Mouse (Mus musculus): ENCODE data around the gene Miga2. TPM values are rescaled to one million over a fixed set of nuclear protein-coding genes. Genes with fewer than 3 reads are reported as not detected.
"Not testable (repeated sequence)": the region's sequence is repeated elsewhere in the genome, so short reads cannot be mapped to it uniquely, and the experiment has no call there.

The Miga2 gene
- polyA plus RNA-seq, 1 experiment from 2014 or later: 13.8 TPM

DNA sequence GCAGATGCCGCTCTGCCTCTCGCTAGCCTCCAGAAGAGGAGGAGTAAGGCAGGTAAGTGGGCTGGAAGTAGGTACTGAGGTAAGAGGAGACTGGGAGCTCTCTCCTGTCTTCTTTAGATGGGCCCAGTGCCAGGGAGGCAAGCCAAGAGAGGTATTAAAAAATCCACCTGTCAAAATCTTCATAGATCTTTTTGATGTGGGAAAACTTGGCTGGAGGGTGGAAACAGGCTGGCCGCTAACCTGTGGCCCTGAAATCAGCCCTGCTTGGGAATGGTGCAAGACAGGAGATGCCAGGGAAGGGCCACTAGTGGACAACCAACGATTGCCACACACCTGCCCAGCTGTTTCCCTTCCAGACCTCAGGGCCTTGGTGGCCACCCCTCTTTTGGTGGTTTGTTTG, 50.1 kb downstream of the Miga2 start:
- peak overlapping the region; percentile 86 for H3K4me2 ChIP-seq (replicated peaks; ENCODE audit: low read depth, low read length)
- no peak for ATAC-seq
- peaks cover 8% of the 10 kb centered on the region; the same call in 1 of the 2 replicates for H3K36me3 ChIP-seq (ENCODE audit: insufficient read depth, low read length)
- 77% methylated on average over 4 of the region's 4 CpGs for WGBS
- no peaks in the 10 kb centered on the region for H3K9me3 ChIP-seq (ENCODE audit: low read length)
- H3K27me3 ChIP-seq (replicated peaks; ENCODE audit: insufficient read depth, low read length): no peaks in the 10 kb centered on the region
- TF ChIP-seq EP300 (IDR thresholded peaks at IDR 0.05) (no peak), CTCF (IDR thresholded peaks at IDR 0.05) (no peak)
- no peak overlapping the region for H3K9ac ChIP-seq (replicated peaks; ENCODE audit: low read depth)
- H3K4me3 ChIP-seq (ENCODE audit: low read depth, low read length): peak overlapping the region; percentile 67; the same call in 1 of the 2 replicates
- H3K27ac ChIP-seq (ENCODE audit: low read length): no peak overlapping the region
- peaks cover 14% of the 10 kb centered on the region; the same call in 1 of the 2 replicates for H3K4me1 ChIP-seq (ENCODE audit: insufficient read depth, low read depth, low read length)
- DNase-seq (ENCODE audit: low spot score): peak; percentile 44

DNA sequence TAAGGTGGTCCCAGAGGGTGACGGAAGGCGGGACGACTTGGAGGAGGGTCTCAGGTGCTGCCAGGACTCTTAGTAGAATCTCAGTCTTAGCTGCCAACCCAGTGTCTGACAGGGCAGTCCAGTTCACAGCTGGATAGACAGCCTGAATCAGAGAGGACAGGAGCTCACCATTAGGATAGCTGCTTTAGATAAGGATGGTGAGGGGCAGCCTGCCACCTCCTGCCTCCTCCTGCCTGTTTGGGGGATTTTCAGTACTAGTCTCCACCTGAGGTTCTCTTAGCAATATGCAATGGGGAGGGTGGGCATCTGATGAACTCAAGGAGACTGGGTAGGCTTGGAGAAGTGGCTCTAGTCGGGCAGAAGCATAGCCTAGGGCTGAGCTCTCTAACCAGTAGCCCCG, 50.6 kb downstream of the Miga2 start:
- Histone ChIP-seq H3K9ac (replicated peaks; ENCODE audit: low read depth) (peak overlapping the region; percentile 77), H3K9me3 (ENCODE audit: low read length) (no peaks in the 10 kb centered on the region), H3K4me3 (ENCODE audit: low read depth, low read length) (peak overlapping the region; percentile 67), H3K27me3 (replicated peaks; ENCODE audit: insufficient read depth, low read length) (no peaks in the 10 kb centered on the region), H3K4me2 (replicated peaks; ENCODE audit: low read depth, low read length) (peak overlapping the region; percentile 86), H3K27ac (ENCODE audit: low read length) (peak overlapping the region; percentile 72; the same call in 1 of the 2 replicates), H3K36me3 (ENCODE audit: insufficient read depth, low read length) (peaks cover 8% of the 10 kb centered on the region; the same call in 1 of the 2 replicates), H3K4me1 (ENCODE audit: insufficient read depth, low read depth, low read length) (peaks cover 14% of the 10 kb centered on the region; the same call in 1 of the 2 replicates)
- DNase-seq (ENCODE audit: low spot score) (no peak), ATAC-seq (no peak)
- WGBS: 51% methylated on average over 5 of the region's 5 CpGs
- TF ChIP-seq CTCF (IDR thresholded peaks at IDR 0.05) (no peak), EP300 (IDR thresholded peaks at IDR 0.05) (no peak)

DNA sequence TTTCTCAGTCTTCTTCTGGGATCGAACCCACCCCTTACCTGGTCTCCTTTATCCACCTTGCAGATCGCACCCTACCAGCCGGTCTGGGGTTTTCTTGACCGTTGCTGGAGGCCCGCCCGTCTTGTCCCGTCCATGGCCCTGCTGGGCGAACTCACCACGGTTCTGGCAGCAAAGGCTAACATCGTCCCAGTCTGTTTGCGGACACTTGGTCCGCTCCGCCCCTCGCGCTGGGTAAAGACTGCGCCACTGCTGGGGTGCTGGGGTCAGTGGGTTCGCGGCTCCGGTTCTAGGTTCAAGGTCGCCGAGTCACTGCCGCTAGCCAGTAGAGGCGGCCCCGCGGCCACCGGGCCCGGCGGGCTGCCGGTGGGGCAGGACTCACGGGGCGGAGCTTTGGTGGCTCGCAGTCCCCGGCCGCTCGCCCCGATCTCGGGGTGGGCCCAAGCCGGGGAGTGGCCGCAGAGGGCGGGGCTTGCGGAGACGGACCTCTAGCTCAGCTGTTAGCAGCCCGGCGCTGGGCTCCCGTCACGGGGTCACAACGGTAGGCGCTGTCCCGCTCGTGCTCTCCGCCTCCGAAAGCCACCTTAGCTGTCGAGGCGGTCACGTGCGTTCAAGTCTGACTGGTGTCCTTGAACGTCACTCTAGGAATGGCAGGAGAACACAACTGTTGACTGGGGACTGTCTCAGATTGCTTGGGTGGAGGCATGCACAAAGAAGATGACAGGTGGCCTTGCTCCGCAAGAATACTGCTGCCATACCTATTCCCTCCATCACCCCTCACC, 51.3 kb downstream of the Miga2 start, which contains the start of gene Crat:
Gene Crat (minus strand): TSS at position 657 of the 779 bp plus-strand sequence.
- H3K4me2 ChIP-seq (replicated peaks; ENCODE audit: low read depth, low read length): peak within 1 kb of the TSS; percentile 86
- H3K9ac ChIP-seq (replicated peaks; ENCODE audit: low read depth): peak within 1 kb of the TSS; percentile 77
- WGBS: 3% methylated on average over 56 of the region's 58 CpGs
- ATAC-seq (peak; percentile 95), DNase-seq (ENCODE audit: low spot score) (peak; percentile 96)
- TF ChIP-seq CTCF (IDR thresholded peaks at IDR 0.05) (no peak; the same call in 1 of the 2 replicates), EP300 (IDR thresholded peaks at IDR 0.05) (no peak)
- no peaks in the 10 kb centered on the region for H3K27me3 ChIP-seq (replicated peaks; ENCODE audit: insufficient read depth, low read length)
- no peaks in the 10 kb centered on the region for H3K9me3 ChIP-seq (ENCODE audit: low read length)
- H3K36me3 ChIP-seq (ENCODE audit: insufficient read depth, low read length): peaks cover 8% of the 10 kb centered on the region; the same call in 1 of the 2 replicates
- H3K27ac ChIP-seq (ENCODE audit: low read length): peak within 1 kb of the TSS; percentile 72
- H3K4me3 ChIP-seq (ENCODE audit: low read depth, low read length): peak within 1 kb of the TSS; percentile 67
- peaks cover 14% of the 10 kb centered on the region; the same call in 1 of the 2 replicates for H3K4me1 ChIP-seq (ENCODE audit: insufficient read depth, low read depth, low read length)

DNA sequence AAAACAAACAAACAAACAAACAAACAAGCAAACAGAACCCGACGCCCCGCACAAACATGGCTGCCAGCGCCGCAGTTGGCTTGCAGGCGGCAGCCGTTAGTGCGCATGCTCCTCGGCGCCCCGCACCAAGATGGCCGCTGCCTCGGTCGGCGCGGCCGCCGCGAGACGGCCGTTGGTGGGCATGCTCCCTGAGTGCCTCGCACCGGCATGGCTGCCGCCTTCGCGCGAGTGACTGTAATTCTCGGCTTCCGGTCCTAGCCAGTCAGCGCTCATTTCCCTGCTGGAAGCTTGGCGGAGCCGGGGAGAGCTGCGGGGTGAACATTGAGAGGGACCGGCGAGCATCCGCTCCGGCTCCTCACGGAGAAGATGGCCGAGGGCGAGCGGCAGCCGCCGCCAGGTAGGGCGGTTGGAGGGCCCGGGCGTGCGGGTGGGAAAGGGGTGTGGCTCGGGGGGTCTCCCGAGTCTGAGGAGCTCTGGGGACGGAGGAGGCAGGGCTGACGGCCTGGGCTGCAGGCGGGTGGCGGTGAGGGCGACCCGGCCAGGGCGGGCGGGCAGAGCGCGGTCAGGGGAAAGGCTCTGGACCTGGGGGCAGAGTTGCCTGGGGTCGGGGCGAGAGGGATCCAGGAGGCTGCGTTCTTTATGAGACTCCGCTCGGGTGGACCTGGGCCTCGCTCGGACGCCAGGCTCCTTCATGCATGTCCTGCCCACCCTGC, 52.1 kb downstream of the Miga2 start, which contains the start of gene Ptpa:
Gene Ptpa (plus strand): TSS at position 104 of the 713 bp plus-strand sequence.
- peak within 1 kb of the TSS; percentile 72 for H3K27ac ChIP-seq (ENCODE audit: low read length)
- H3K27me3 ChIP-seq (replicated peaks; ENCODE audit: insufficient read depth, low read length): no peaks in the 10 kb centered on the region
- peak; percentile 92 for ATAC-seq
- peak; percentile 95 for DNase-seq (ENCODE audit: low spot score)
- no peaks in the 10 kb centered on the region for H3K9me3 ChIP-seq (ENCODE audit: low read length)
- TF ChIP-seq CTCF (IDR thresholded peaks at IDR 0.05) (no peak), EP300 (IDR thresholded peaks at IDR 0.05) (no peak)
- H3K9ac ChIP-seq (replicated peaks; ENCODE audit: low read depth): peak within 1 kb of the TSS; percentile 77
- H3K36me3 ChIP-seq (ENCODE audit: insufficient read depth, low read length): peaks cover 2% of the 10 kb centered on the region; the same call in 1 of the 2 replicates
- 0% methylated on average over 60 of the region's 67 CpGs for WGBS
- H3K4me2 ChIP-seq (replicated peaks; ENCODE audit: low read depth, low read length): peak within 1 kb of the TSS; percentile 86
- H3K4me3 ChIP-seq (ENCODE audit: low read depth, low read length): peak within 1 kb of the TSS; percentile 67
- H3K4me1 ChIP-seq (ENCODE audit: insufficient read depth, low read depth, low read length): peaks cover 14% of the 10 kb centered on the region; the same call in 1 of the 2 replicates

DNA sequence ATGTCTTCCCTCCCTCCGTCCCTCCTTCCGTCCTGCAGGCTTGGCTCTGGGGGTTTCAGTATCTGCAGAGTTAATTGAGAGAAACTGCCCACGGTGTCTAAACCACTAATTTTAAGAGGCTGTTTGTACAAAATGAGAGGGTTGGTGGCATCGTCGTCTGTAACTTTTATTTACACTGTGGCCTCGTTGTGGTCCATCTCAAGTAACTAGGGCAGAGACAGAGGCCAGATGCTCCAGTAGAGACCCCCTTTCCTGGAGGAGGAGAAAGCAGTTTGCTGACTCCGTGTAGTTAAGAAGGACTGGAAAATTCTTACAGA, 52.6 kb downstream of the Miga2 start:
- ATAC-seq (no peak), DNase-seq (ENCODE audit: low spot score) (no peak)
- Histone ChIP-seq H3K4me3 (ENCODE audit: low read depth, low read length) (peak overlapping the region; percentile 67), H3K4me1 (ENCODE audit: insufficient read depth, low read depth, low read length) (peaks cover 14% of the 10 kb centered on the region; the same call in 1 of the 2 replicates), H3K36me3 (ENCODE audit: insufficient read depth, low read length) (no peaks in the 10 kb centered on the region), H3K4me2 (replicated peaks; ENCODE audit: low read depth, low read length) (peak overlapping the region; percentile 86), H3K9me3 (ENCODE audit: low read length) (no peaks in the 10 kb centered on the region), H3K27ac (ENCODE audit: low read length) (peak overlapping the region; percentile 72), H3K9ac (replicated peaks; ENCODE audit: low read depth) (peak overlapping the region; percentile 77), H3K27me3 (replicated peaks; ENCODE audit: insufficient read depth, low read length) (no peaks in the 10 kb centered on the region)
- TF ChIP-seq CTCF (IDR thresholded peaks at IDR 0.05) (no peak), EP300 (IDR thresholded peaks at IDR 0.05) (no peak)
- under 1% methylated on average over 7 of the region's 7 CpGs for WGBS

DNA sequence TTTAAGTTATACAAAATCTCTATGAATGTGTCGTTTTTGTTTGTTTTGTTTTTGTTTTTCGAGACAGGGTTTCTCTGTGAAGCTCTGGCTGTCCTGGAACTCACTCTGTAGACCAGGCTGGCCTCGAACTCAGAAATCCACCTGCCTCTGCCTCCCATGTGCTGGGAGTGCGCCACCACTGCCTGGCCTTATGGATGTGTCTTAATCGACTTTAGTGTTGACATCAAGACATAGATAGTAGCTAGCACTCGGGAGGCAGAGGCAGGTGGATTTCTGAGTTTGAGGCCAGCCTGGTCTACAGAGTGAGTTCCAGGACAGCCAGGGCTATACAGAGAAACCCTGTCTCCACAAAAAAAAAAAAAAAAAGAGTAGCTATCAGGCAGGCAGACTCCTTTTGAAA, 53.1 kb downstream of the Miga2 start:
- 66% methylated on average over 6 of the region's 6 CpGs for WGBS
- not testable (repeated sequence) for H3K9ac ChIP-seq (replicated peaks; ENCODE audit: low read depth); H3K27me3 ChIP-seq (replicated peaks; ENCODE audit: insufficient read depth, low read length); H3K27ac ChIP-seq (ENCODE audit: low read length); H3K9me3 ChIP-seq (ENCODE audit: low read length); ATAC-seq; H3K36me3 ChIP-seq (ENCODE audit: insufficient read depth, low read length); H3K4me3 ChIP-seq (ENCODE audit: low read depth, low read length); DNase-seq (ENCODE audit: low spot score); H3K4me2 ChIP-seq (replicated peaks; ENCODE audit: low read depth, low read length)
- peaks cover 14% of the 10 kb centered on the region; the same call in 1 of the 2 replicates for H3K4me1 ChIP-seq (ENCODE audit: insufficient read depth, low read depth, low read length)
